In genomic region chr12:116585001-116585400, GRCm38 (mm10) we compare ENCODE assay signal across 8 mouse cellular contexts.
DNase-seq lines count a peak whose midpoint lies in the region.

No protein-coding gene starts in this region.

- DNase-seq in layer of hippocampus, adult 11-12 months (ENCODE audit: low spot score): peak; percentile 34
- DNase-seq in layer of hippocampus, postnatal 14 days (ENCODE audit: low spot score in 2 of 2): no peak
- peak; percentile 50 for DNase-seq in adrenal gland, adult 2 months
- peak; percentile 78 to 87 for DNase-seq in kidney, postnatal 36 days
- DNase-seq in right cerebral cortex, adult 2 months (ENCODE audit: low spot score in 2 of 2): peak; percentile 67
- no peak for DNase-seq in heart, postnatal 14 days
- no peak for DNase-seq in heart, adult 9 months (ENCODE audit: low spot score in 2 of 2)
- DNase-seq in spleen, postnatal 14 days (ENCODE audit: low spot score in 2 of 2): no peak

- intact Hi-C loops in heart, postnatal 14 days (cut with DNase I): no loop called here

Comparison
In these comparisons a context has a peak if more than half of its experiments do, and no peak if none do; other contexts are left out.
1. DNase-seq: peak in layer of hippocampus, adult 11-12 months (single experiment), adrenal gland, adult 2 months (single experiment), kidney, postnatal 36 days (2 of 2) and right cerebral cortex, adult 2 months (2 of 2); none in layer of hippocampus, postnatal 14 days (0 of 2), heart, postnatal 14 days (0 of 2), heart, adult 9 months (0 of 2) and spleen, postnatal 14 days (0 of 2).